Mouse (Mus musculus) stomach, embryonic 14.5 days (tissue): ENCODE results near the gene Rpl32. TPM values are rescaled to one million over a fixed set of nuclear protein-coding genes. Genes with fewer than 3 reads are reported as not detected.

ENCODE experiments used
- ATAC-seq: fragments of 200-750 bp; cut with Nextera tagmentation; 2 replicates; pipeline ENCODE4 v1.8.0; 2017; ENCODE audit warnings: low read depth, moderate TSS enrichment; ENCODE audit not compliant: insufficient number of reproducible peaks, insufficient read depth, low FRiP score
- H3K27ac ChIP-seq: fragments of 300-500 bp; sonication (generic); 2 replicates; pipeline ENCODE4 v1.5.1; 2014; ENCODE audit warnings: mild to moderate bottlenecking, low read length, moderate library complexity, mixed read lengths
- H3K27me3 ChIP-seq: fragments of 300-500 bp; sonication (generic); 2 replicates; pipeline ENCODE4 v1.6.1; 2014; ENCODE audit warnings: low read length, control low read depth, mixed read lengths; ENCODE audit not compliant: control insufficient read depth, insufficient read depth
- H3K36me3 ChIP-seq: fragments of 300-500 bp; sonication (generic); 2 replicates; pipeline ENCODE4 v1.6.1; 2014; ENCODE audit warnings: mild to moderate bottlenecking, control low read depth, low read length, moderate library complexity, mixed read lengths; ENCODE audit not compliant: control insufficient read depth, insufficient read depth
- H3K4me1 ChIP-seq: fragments of 300-500 bp; sonication (generic); 2 replicates; pipeline ENCODE4 v1.6.1; 2014; ENCODE audit warnings: low read length, control low read depth, mixed read lengths; ENCODE audit not compliant: control insufficient read depth, insufficient read depth
- H3K4me2 ChIP-seq: fragments of 300-500 bp; sonication (generic); replicated peaks from 2 replicates; pipeline ENCODE4 v1.6.1; 2014; ENCODE audit warnings: low read depth, low read length, control low read depth
- H3K4me3 ChIP-seq: fragments of 300-500 bp; sonication (generic); 2 replicates; pipeline ENCODE4 v1.5.1; 2014; ENCODE audit warnings: low read depth, low read length, control low read depth
- H3K9ac ChIP-seq: fragments of 300-500 bp; sonication (generic); replicated peaks from 2 replicates; pipeline ENCODE4 v1.6.1; 2014; ENCODE audit warnings: low read depth, mild to moderate bottlenecking, control low read depth, low read length, moderate library complexity, mixed read lengths
- H3K9me3 ChIP-seq: fragments of 300-500 bp; sonication (generic); 2 replicates; pipeline ENCODE4 v1.6.1; 2016; ENCODE audit warnings: low read depth, low read length, control low read depth; ENCODE audit not compliant: control insufficient read depth
- WGBS: fragments of 180-500 bp; shearing (Covaris S2); extraction: QIAGEN DNeasy Blood & Tissue Kit; methylation state at CpG from one replicate; pipeline ENCODE4 v1.1.7; 2014; 5-methylcytosine and 5-hydroxymethylcytosine counted together
- polyA plus RNA-seq: library from polyadenylated mRNA; unstranded; fragments of >200 nt; fragmentation: Nextera tagmentation; extraction: Ambion mirVana; gene quantifications from 2 replicates; pipeline ENCODE4 v1.2.1, GENCODE M21; 2014

The Rpl32 gene
- polyA plus RNA-seq, 1 experiment from 2014 or later = 2,736 TPM

DNA sequence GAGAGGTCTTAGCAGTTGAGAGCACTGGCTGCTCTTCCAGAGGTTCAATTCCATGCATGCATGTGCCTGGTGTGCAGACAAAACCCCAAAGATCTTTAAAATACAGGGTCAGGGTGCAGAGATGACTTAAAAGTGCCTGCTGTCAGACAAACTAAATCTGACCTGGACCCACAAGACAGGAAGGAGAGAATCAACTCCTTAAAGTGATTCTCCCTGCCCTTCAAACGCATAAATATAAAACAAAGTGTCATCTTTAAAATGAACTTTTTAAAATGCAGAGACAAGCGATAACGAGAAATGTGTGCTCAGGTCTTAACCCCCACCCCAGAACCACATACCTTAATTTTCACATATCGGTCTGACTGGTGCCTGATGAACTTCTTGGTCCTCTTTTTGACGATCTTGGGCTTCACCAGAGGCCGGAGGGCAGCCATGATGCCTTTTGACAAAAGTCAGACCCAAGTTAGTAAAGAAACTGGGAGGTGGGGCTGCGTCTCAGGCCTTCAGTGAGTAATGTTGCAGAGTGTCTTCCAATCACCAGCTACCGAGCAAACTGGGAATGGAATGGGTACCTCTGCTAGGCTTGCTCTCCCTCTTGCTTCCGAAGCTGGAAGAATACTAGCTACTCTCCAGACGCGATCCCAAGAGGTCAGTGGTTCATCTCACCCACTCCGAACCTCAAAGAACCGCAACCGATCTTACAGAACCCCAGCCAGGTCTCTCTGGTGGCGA is 917 bp downstream of the Rpl32 start:
- H3K27me3 ChIP-seq = no peaks in the 10 kb centered on the region
- peak overlapping the region; percentile 94 for H3K27ac ChIP-seq
- H3K9me3 ChIP-seq = no peaks in the 10 kb centered on the region
- peak overlapping the region; percentile 100 for H3K4me3 ChIP-seq
- peak overlapping the region; percentile 93 for H3K4me2 ChIP-seq
- no peak for ATAC-seq
- peak overlapping the region; percentile 99 for H3K9ac ChIP-seq
- H3K4me1 ChIP-seq = peaks cover 15% of the 10 kb centered on the region
- WGBS = 2% methylated on average over 15 of the region's 15 CpGs
- H3K36me3 ChIP-seq = peaks cover 42% of the 10 kb centered on the region

DNA sequence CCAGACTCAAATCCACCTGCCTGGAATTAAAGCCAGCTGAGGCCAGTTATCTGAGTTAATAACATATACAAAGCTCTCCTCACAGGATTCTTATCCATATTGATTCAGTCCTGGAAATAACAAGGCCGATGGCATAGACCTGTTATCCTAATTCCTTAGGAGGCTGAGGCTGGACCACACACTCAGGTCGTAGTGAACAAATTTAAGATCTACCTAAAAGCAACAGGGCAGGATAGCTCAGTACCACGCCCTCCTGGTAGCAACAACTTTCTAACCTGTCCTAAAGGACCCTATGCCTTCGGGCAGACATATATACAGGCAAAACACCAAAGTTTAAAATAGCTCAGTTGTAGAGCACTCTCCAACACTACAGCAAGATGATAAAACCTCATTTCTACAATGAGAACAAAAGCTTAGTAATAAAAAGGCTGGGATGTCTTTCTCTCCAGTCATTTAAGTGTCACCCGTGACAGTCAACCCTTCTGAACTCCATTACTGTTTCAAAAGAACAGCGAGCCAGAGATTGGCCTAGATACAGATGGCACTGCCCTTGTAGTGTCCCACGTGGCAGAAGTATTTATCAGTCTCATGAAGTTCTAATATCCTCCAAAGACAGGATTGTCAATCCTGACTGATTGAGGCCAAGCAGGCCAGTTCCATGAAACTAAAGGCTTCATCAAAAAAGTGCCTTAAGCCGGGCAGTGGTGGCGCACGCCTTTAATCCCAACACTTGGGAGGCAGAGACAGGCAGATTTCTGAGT is 3.9 kb downstream of the Rpl32 start:
- Histone ChIP-seq H3K36me3 (peaks cover 68% of the 10 kb centered on the region), H3K27me3 (no peaks in the 10 kb centered on the region), H3K27ac (no peak overlapping the region), H3K9me3 (no peaks in the 10 kb centered on the region), H3K4me1 (peaks cover 15% of the 10 kb centered on the region), H3K4me3 (no peak overlapping the region), H3K4me2 (no peak overlapping the region), H3K9ac (no peak overlapping the region)
- WGBS = 65% methylated on average over 10 of the region's 10 CpGs
- ATAC-seq = no peak

DNA sequence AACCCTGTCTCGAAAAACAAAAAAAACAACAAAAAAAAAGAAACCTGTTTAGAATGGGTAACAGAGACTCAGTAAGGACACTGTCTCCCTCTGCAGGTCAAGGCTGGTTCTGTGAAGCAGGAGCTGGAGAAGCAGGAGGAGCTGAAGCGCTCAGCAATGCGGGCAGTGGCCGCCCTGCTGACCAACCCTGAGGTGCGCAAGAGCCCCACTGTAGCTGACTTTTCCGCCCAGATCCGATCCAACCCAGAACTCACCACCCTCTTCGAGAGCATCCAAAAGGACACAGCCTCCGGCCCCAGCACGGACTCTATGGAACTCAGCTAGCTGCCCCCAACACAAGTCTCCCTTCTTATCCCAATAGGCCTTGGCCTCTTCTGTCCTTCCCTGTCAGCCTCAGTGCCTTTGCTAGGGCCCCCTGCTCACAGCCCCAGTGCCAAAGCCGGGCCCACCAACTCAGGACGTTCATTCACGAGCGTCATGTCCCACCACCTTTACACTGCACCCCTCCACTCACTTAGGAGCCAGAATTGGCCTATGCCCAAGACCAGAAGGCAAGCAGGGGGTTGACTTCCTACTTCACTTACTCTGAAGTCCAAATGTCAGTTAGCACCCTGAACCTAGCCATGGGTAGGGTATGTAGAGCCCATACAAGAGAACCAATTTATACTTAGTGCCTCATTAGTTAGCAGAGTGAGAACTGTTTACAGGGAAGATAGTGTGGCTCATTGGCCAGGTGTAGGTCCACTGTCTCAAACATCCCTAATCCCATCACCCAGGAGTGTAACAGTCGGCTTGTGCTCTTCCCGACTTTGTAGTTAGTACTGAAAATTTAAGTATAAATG is 4.8 kb downstream of the Rpl32 start:
- H3K36me3 ChIP-seq = peaks cover 76% of the 10 kb centered on the region
- ATAC-seq = peak; percentile 34; the same call in 1 of the 2 replicates

DNA sequence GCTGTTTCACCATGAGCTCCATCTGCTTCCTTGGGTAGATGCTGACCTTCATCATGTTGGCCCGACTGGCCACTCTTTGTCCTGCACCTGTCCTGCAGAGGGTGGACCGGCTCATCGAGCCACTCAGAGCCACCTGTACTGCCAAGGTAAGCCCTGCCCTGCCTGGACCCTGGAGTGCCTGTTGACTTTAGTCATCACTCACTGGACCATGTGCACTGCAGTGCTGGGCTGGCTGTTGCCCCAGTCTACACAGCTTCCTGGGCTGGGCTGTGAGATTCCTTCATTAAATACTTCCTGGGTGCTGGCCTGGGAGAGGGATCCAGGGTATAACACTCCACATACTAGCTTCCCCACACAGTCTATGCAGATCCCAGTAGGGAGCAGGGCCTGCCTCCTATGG is 6.7 kb downstream of the Rpl32 start:
- ATAC-seq = no peak
- Histone ChIP-seq H3K36me3 (peaks cover 88% of the 10 kb centered on the region), H3K4me1 (peaks cover 9% of the 10 kb centered on the region), H3K9ac (no peak overlapping the region), H3K4me3 (no peak overlapping the region), H3K27me3 (no peaks in the 10 kb centered on the region), H3K27ac (no peak overlapping the region), H3K9me3 (no peaks in the 10 kb centered on the region), H3K4me2 (no peak overlapping the region)
- 94% methylated on average over 3 of the region's 3 CpGs for WGBS

More for the DNA sequence above, 4.8 kb downstream of the Rpl32 start:
- no peak overlapping the region for H3K9ac ChIP-seq
- H3K4me2 ChIP-seq = no peak overlapping the region
- H3K27me3 ChIP-seq = no peaks in the 10 kb centered on the region
- 45% methylated on average over 16 of the region's 16 CpGs for WGBS
- peaks cover 15% of the 10 kb centered on the region for H3K4me1 ChIP-seq
- no peak overlapping the region for H3K4me3 ChIP-seq
- H3K9me3 ChIP-seq = no peaks in the 10 kb centered on the region
- H3K27ac ChIP-seq = no peak overlapping the region

DNA sequence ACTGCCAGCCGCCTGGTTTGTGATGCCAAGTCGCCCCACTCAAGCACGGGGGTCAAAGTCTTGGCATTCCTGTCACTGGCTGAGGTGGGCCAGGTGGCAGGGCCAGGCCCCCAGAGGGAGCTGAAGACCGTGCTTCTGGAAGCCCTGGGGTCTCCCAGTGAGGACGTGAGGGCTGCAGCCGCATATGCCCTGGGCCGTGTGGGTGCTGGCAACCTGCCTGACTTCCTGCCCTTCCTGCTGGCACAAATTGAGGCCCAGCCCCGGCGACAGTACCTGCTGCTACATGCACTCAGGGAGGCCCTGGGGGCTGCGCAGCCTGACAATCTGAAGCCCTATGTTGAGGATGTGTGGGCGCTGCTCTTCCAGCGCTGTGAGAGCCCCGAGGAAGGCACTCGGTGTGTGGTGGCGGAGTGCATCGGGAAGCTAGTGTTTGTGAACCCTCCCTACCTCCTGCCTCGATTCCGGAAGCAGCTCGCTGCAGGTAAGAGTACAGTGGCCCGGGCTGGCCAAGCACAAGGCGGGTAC is 15.8 kb downstream of the Rpl32 start:
- H3K9ac ChIP-seq = no peak overlapping the region
- peaks cover 89% of the 10 kb centered on the region for H3K36me3 ChIP-seq
- no peaks in the 10 kb centered on the region for H3K4me1 ChIP-seq
- no peak overlapping the region for H3K4me3 ChIP-seq
- H3K4me2 ChIP-seq = no peak overlapping the region
- H3K27me3 ChIP-seq = no peaks in the 10 kb centered on the region
- no peaks in the 10 kb centered on the region for H3K9me3 ChIP-seq
- H3K27ac ChIP-seq = no peak overlapping the region
- ATAC-seq = no peak
- 88% methylated on average over 21 of the region's 21 CpGs for WGBS

DNA sequence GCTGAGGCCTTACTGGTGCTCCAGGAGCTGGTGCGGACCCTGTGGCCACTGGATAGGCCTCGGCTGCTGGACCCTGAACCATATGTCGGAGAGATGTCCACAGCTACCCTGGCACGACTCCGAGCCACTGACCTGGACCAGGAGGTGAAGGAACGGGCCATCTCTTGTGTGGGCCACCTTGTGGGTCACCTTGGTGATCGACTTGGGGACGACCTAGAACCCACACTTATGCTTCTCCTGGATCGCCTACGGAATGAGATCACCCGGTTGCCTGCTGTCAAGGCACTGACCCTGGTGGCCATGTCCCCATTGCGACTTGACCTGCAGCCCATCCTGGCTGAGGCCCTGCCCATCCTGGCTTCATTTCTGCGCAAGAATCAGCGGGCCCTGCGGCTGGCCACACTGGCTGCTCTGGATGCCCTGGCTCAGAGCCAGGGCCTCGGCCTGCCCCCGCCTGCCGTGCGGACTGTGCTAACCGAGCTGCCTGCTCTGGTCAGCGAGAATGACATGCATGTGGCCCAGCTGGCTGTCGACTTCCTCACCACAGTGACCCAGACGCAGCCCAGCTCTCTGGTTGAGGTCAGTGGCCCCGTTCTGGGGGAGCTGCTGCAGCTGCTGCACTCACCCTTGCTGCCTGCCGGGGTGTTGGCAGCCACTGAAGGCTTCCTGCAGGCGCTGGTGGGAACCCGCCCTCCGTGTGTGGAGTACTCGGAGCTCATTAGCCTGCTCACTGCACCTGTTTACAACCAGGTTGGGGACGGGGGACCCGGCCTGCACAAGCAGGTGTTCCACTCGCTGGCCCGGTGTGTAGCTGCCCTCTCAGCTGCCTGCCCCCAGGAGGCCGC is 16.5 kb downstream of the Rpl32 start:
- Histone ChIP-seq H3K27ac (no peak overlapping the region), H3K27me3 (no peaks in the 10 kb centered on the region), H3K4me1 (no peaks in the 10 kb centered on the region), H3K4me2 (no peak overlapping the region), H3K9me3 (no peaks in the 10 kb centered on the region), H3K4me3 (no peak overlapping the region), H3K9ac (no peak overlapping the region), H3K36me3 (peaks cover 88% of the 10 kb centered on the region)
- WGBS = 80% methylated on average over 34 of the region's 34 CpGs
- peak; percentile 23; the same call in 1 of the 2 replicates for ATAC-seq

DNA sequence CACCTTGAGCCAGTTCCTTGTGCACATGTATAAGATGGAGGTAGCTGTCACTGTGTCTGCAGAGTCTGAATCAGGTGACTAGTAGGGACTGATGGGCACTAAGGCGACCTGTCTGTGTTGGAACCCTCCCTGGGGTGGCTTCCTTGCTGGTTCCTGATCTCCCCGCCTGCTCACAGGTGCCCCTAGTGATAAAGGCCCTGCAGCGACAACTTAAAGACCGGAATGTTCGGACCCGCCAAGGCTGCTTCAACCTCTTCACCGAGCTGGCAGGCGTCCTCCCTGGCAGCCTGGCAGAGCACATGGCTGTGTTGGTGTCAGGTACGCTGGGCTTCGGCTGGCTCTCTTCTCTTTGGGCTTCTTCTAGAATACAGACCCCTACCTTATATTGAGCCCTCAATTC is 17.5 kb downstream of the Rpl32 start:
- H3K36me3 ChIP-seq = peaks cover 88% of the 10 kb centered on the region
- no peak overlapping the region for H3K4me3 ChIP-seq
- H3K27ac ChIP-seq = no peak overlapping the region
- H3K4me1 ChIP-seq = no peaks in the 10 kb centered on the region
- no peak overlapping the region for H3K4me2 ChIP-seq
- no peak overlapping the region for H3K9ac ChIP-seq
- H3K27me3 ChIP-seq = no peaks in the 10 kb centered on the region
- no peaks in the 10 kb centered on the region for H3K9me3 ChIP-seq
- no peak for ATAC-seq
- WGBS = 84% methylated on average over 10 of the region's 10 CpGs
